Comparison of ENCODE assay signal across 18 mouse cellular contexts in the genomic region with DNA sequence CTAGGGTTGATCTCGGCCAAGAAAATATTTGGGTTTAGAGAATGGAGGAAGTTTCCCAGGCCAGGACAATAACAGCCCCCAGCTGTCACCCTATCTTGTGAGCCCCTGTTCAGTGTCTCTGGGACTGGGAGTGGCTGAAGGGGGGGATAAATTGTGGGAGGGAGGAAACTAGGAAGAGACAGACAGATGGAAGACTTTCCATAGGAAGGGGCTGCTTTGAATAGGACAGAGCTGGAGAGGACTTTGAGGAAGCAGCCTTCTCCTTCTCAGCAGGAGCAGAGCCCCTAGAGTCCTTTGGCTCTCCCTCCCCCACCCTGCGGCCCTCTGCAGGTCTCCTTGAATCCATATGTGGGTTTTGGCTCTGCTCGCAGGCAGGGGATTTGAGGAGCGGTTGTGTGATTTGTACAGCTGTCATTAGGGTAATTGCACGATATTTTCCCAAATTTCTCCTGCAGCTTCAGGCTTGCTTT.
DNase-seq lines count a peak whose midpoint lies in the region; ATAC-seq and TF ChIP-seq lines count a peak whose summit lies in the region.
"Had no signal": no experiment of that assay in that cellular context is flagged by ENCODE, and none has a peak within 500 bp of the region (broad histone marks: within the 10 kb centered on the region; RNA-seq: fewer than 3 reads in every experiment).

No protein-coding gene starts in this region.

- H3K9me3 ChIP-seq in forebrain, embryonic 15.5 days, result no peaks in the 10 kb centered on the region
- no peaks in the 10 kb centered on the region for H3K9me3 ChIP-seq in forebrain, embryonic 13.5 days (replicated peaks)
- no peaks in the 10 kb centered on the region for H3K9me3 ChIP-seq in kidney, postnatal 0 days (replicated peaks; ENCODE audit: low read length)
- no peaks in the 10 kb centered on the region for H3K9me3 ChIP-seq in embryonic facial prominence, embryonic 12.5 days
- H3K9me3 ChIP-seq in intestine, embryonic 15.5 days, result no peaks in the 10 kb centered on the region
- H3K9me3 ChIP-seq: limb, embryonic 12.5 days had no signal

- no peak overlapping the region for H3K4me2 ChIP-seq in forebrain, embryonic 15.5 days (replicated peaks)
- no peak overlapping the region for H3K4me2 ChIP-seq in forebrain, embryonic 13.5 days
- H3K4me2 ChIP-seq in kidney, postnatal 0 days (ENCODE audit: low read length), result no peak overlapping the region
- no peak overlapping the region for H3K4me2 ChIP-seq in embryonic facial prominence, embryonic 12.5 days (replicated peaks)
- H3K4me2 ChIP-seq in intestine, embryonic 15.5 days (replicated peaks), result no peak overlapping the region
- H3K4me2 ChIP-seq: limb, embryonic 12.5 days had no signal

- no peaks in the 10 kb centered on the region for H3K36me3 ChIP-seq in forebrain, embryonic 15.5 days
- H3K36me3 ChIP-seq in forebrain, embryonic 13.5 days (ENCODE audit: poor library complexity, severe bottlenecking), result no peaks in the 10 kb centered on the region
- H3K36me3 ChIP-seq in kidney, postnatal 0 days (ENCODE audit: insufficient read depth, low read length), result no peaks in the 10 kb centered on the region
- H3K36me3 ChIP-seq in embryonic facial prominence, embryonic 12.5 days, result no peaks in the 10 kb centered on the region
- no peaks in the 10 kb centered on the region for H3K36me3 ChIP-seq in intestine, embryonic 15.5 days
- H3K36me3 ChIP-seq: limb, embryonic 12.5 days had no signal

- 33% methylated on average over 5 of the region's 5 CpGs for WGBS in forebrain, embryonic 15.5 days
- 55% methylated on average over 4 of the region's 5 CpGs for WGBS in forebrain, embryonic 13.5 days
- WGBS in kidney, postnatal 0 days, result 59% methylated on average over 5 of the region's 5 CpGs
- WGBS in embryonic facial prominence, embryonic 12.5 days, result 29% methylated on average over 5 of the region's 5 CpGs
- WGBS in intestine, embryonic 15.5 days, result 50% methylated on average over 5 of the region's 5 CpGs

- H3K27ac ChIP-seq in forebrain, embryonic 15.5 days (replicated peaks), result no peak overlapping the region
- no peak overlapping the region for H3K27ac ChIP-seq in forebrain, embryonic 13.5 days
- peak overlapping the region; percentile 42; the same call in 1 of the 2 replicates for H3K27ac ChIP-seq in kidney, postnatal 0 days
- H3K27ac ChIP-seq in embryonic facial prominence, embryonic 12.5 days, result 0 out of 2 replicates have a peak overlapping the region, but pooled peaks have one; percentile 17
- H3K27ac ChIP-seq in intestine, embryonic 15.5 days, result peak overlapping the region; percentile 73; the same call in 1 of the 2 replicates
- H3K27ac ChIP-seq: limb, embryonic 12.5 days had no signal

- H3K4me3 ChIP-seq in forebrain, embryonic 15.5 days, result no peak overlapping the region
- no peak overlapping the region for H3K4me3 ChIP-seq in forebrain, embryonic 13.5 days
- H3K4me3 ChIP-seq in kidney, postnatal 0 days (replicated peaks; ENCODE audit: low read depth, low read length), result no peak overlapping the region
- no peak overlapping the region for H3K4me3 ChIP-seq in embryonic facial prominence, embryonic 12.5 days
- no peak overlapping the region for H3K4me3 ChIP-seq in intestine, embryonic 15.5 days (replicated peaks)
- H3K4me3 ChIP-seq: limb, embryonic 12.5 days had no signal

- peaks cover 12% of the 10 kb centered on the region; the same call in 1 of the 2 replicates for H3K4me1 ChIP-seq in forebrain, embryonic 15.5 days
- H3K4me1 ChIP-seq in forebrain, embryonic 13.5 days, result peaks cover 13% of the 10 kb centered on the region
- H3K4me1 ChIP-seq in kidney, postnatal 0 days (replicated peaks; ENCODE audit: insufficient read depth, low read length), result no peaks in the 10 kb centered on the region
- H3K4me1 ChIP-seq in embryonic facial prominence, embryonic 12.5 days, result peaks cover 20% of the 10 kb centered on the region
- no peaks in the 10 kb centered on the region for H3K4me1 ChIP-seq in intestine, embryonic 15.5 days (replicated peaks)

- H3K27me3 ChIP-seq in forebrain, embryonic 15.5 days, result no peaks in the 10 kb centered on the region
- H3K27me3 ChIP-seq in forebrain, embryonic 13.5 days, result no peaks in the 10 kb centered on the region
- no peaks in the 10 kb centered on the region for H3K27me3 ChIP-seq in kidney, postnatal 0 days (ENCODE audit: insufficient read depth, low read length)
- 0 out of 2 replicates have a peak, but pooled peaks cover 7% of the 10 kb centered on the region for H3K27me3 ChIP-seq in embryonic facial prominence, embryonic 12.5 days
- no peaks in the 10 kb centered on the region for H3K27me3 ChIP-seq in intestine, embryonic 15.5 days (replicated peaks)

- H3K9ac ChIP-seq in forebrain, embryonic 15.5 days (replicated peaks), result no peak overlapping the region
- H3K9ac ChIP-seq in forebrain, embryonic 13.5 days, result no peak overlapping the region
- H3K9ac ChIP-seq in kidney, postnatal 0 days (ENCODE audit: low read depth, low read length), result no peak overlapping the region
- no peak overlapping the region for H3K9ac ChIP-seq in embryonic facial prominence, embryonic 12.5 days
- no peak overlapping the region for H3K9ac ChIP-seq in intestine, embryonic 15.5 days
- H3K9ac ChIP-seq: limb, embryonic 12.5 days had no signal

- no peak for TF ChIP-seq CTCF in kidney, postnatal 0 days (IDR thresholded peaks at IDR 0.05; ENCODE audit: low read depth)

- DNase-seq in kidney, postnatal 0 days (ENCODE audit: low spot score), result peak; percentile 35
- no peak for DNase-seq in kidney, adult 11 months
- no peak for DNase-seq in urinary bladder, postnatal 10 days (ENCODE audit: low spot score)
- no peak for DNase-seq in cerebellum, adult 8-10 months
- DNase-seq: adrenal gland, adult 8-10 months; cerebellum, postnatal 25 days; gastrocnemius, postnatal 36 days; layer of hippocampus, postnatal 36 days; retina, postnatal 1 day; spleen, adult 18-20 months; thymus, adult 2 months had no signal

- ATAC-seq in forebrain, embryonic 15.5 days (replicated peaks), result peak; percentile 41; the same call in 1 of the 2 replicates
- no peak for ATAC-seq in forebrain, embryonic 13.5 days
- no peak for ATAC-seq in kidney, postnatal 0 days (replicated peaks; ENCODE audit: low FRiP score, low read depth)
- ATAC-seq in embryonic facial prominence, embryonic 12.5 days (ENCODE audit: insufficient number of reproducible peaks, insufficient read depth, low FRiP score, low TSS enrichment), result no peak
- ATAC-seq in intestine, embryonic 15.5 days, result peak; percentile 67
- ATAC-seq: hindbrain, embryonic 16.5 days; midbrain, embryonic 16.5 days had no signal

Comparison
In these comparisons a context has a peak if more than half of its experiments do, and no peak if none do; other contexts are left out.
1. ATAC-seq: peak in forebrain, embryonic 15.5 days (single experiment) and intestine, embryonic 15.5 days (single experiment); none in forebrain, embryonic 13.5 days (single experiment), kidney, postnatal 0 days (single experiment) and embryonic facial prominence, embryonic 12.5 days (single experiment).
2. H3K27ac ChIP-seq: peak in kidney, postnatal 0 days (single experiment), embryonic facial prominence, embryonic 12.5 days (single experiment) and intestine, embryonic 15.5 days (single experiment); none in forebrain, embryonic 15.5 days (single experiment) and forebrain, embryonic 13.5 days (single experiment).